Mouse (Mus musculus) cerebellum, adult 8-10 months (tissue): ENCODE measurements at regions not wholly inside any gene's neighbourhood (a gene's known extent, or its start where the extent isn't known, plus 50 kb on each side); places are given as distances from the start of the nearest gene placed in this dataset.

Experiments
- DNase-seq: peaks from one replicate; pipeline ENCODE4 v3.0.0; 2022

DNA sequence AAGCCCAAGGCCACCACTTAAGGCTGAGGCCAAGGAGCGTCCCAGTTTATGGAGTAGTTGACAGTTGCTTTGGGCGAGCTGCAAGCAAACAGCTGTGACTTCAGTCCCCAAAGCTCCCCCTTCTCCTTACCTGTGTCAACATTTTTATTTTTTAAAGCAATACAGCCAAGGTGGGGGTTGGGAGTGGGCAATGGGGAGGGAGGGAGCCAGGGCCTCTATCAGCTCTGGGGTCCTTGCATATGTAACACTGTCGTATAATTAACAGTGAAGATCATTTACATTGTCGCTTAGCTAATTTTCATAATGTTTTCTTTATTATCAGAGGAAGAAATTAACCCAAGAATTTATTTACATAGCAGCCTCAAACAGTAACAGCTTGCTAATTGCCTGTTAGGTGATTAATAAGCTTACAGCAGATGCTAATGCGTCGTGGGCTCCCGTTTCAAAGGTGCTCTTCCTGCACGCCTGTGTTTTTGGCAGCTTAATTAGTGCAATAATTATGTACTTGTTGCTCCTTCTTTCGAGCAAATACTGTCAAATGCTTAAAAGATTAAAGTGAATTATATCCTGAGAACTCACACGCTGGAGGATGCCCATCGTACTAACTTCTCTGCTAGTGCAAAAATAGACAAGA lies 227.4 kb upstream of the Tle3 start:
- no peak for DNase-seq

DNA sequence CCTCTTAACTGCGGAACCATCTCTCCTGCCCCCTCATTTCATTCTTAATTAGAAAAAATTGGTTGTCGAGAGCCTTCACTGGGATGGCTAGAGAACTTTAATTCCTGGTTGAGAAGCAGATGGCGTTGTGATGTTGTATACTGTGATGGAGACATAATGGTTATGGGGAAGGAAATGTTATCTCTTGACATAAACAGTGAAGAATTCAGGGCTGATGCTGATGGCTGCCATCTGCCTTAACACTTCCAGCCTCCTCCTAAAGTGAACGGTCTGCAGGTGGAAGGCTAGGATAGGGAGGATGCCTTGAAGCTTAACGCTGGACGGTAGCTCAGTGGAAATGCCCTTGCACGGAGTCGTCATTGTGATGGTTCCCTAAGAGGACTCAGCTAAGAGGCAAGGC lies 226.4 kb upstream of the Tle3 start:
- DNase-seq: no peak

DNA sequence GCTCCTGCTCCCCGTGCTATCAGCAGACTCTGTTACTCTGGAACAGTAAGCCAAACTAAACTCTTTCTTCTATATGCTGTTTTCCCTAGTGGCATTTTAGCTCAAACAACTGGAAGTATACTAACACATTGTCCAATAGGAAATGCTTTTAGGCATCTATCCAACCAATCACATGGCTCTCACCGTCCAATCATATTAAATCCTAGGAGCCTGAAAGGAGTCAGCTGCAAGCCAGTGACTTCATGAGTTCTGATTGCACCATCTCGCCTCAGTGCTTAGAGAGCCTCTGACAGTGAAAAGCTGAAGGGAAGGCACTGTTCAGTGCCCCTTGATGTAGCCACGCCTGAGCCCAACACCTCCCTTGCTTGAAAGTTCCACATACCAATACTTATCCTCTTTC lies 221.0 kb upstream of the Tle3 start:
- DNase-seq: no peak

DNA sequence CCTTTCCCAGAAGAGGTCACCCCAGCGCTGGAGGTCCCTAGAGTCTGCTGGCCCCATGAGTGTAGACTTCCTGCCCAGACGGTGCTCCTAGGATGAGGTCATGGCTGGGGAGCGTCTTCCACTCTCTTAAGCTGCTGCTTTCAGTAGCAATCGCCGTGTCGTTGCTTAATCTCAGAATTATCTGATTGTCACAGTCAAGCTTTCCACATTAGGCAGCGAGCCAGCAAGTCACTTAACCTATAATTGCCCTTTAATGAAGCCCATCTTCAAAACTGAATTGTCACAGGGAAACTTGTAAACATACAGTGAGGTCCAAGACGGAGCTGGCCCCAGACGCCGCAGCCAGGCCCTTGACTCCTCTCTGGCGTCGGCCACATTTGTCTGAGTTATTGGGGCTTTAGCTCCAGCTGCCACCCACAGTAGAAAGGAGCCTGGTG lies 220.2 kb upstream of the Tle3 start:
- no peak for DNase-seq

DNA sequence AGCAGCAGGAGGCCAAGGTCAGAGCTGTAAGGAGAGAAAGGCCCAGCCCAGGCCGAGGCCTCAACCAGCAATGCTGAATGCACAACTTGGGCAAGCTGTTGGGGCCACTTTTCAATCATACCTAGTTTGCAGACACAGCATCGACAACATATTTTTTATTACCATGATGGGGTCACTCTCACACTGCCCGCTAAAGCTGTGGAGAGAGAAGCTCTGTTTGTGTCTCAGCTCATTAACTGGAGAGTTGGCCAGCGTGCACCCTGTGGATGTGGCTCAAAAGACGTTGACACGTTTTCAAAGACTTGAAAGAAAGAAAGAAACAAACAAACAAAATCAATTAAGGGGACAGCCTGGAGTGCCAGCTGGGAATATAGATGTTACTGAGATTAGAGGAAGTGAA lies 217.4 kb upstream of the Tle3 start:
- DNase-seq: no peak

DNA sequence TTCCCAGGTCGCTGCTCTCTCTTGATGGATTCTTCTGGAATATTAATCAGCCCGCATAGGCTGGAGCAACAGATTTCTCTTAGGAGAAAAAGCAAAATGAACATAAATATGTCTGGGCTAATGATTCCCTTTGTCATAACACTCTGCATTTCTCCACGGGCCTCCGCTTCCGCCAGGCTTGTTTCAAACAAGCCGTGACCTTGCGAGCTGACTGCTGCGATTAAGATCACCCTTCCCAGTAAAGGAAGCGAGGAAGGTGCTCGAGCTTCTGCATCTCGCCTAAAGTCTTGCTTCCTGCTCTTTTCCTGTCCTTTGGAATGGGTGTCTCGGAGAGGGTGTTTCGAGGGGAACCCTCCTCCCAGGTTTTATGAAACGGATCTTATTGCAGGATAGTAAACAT lies 216.3 kb upstream of the Tle3 start:
- no peak for DNase-seq

DNA sequence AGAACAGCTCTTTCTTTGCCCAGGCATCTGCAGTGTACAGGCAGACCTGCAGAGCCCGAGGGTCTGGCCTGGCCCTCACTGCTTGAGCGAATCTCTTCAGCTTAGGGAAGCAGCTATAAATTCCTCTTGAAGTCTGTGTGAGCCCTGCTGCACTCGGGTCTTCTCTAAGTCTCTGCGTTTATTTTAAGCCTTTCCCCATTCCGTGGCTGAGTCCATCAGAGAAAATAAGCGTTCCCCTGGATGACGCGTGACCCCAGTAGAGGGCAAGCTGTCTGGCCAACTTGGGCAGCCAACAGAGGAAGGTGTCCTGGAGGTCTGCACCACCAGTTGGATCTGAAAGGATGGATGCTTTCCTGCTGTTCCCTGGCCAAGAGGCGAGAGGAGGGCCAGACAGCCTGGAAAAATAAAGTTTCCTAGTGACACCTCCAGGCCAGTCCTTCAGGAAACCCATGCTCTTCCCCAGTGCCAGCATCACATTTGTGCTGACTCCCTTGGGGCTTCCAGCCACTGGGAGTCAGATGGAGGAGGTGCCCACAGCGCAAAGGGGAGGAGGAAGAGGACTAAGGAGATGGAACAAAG lies 213.9 kb upstream of the Tle3 start:
- DNase-seq: no peak

DNA sequence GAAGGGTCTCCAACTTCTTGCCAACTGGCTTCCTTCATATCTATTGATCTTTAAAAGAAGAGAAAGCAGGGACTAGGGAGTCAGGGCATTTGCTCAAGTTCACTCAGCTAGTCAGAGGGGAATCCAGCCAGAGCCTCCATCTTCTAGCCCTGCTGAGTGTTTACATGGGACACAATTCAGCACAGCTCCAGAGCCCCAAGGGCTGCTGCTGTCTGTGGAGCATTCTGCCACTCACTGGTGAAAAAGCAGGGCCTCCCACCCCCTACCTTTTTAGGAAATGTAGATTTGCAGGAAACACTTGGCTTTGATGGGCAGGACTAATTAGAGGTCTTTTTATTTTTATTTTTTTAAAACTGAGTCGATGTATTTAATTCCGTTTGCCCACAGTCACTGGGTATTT lies 213.0 kb upstream of the Tle3 start:
- no peak for DNase-seq

DNA sequence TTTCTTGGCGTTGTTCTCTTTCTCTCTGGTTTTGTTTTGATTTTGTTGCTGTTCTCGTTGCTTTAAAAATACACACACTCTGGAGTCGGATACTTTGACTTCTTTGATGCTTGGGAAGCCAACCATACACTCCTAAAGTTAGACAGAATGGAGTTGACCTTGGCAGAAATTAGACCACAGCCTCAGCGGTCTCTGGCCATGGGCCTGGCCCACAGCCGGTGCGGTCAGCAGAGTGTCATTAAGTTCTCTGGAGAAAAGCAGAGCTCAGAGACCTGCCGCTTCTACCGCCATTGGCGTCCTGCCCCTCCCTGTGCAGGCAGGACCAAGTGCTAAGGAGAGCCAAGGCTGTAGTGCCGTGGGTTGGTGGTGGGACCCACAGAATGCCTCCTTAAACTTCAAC lies 212.6 kb upstream of the Tle3 start:
- no peak for DNase-seq

DNA sequence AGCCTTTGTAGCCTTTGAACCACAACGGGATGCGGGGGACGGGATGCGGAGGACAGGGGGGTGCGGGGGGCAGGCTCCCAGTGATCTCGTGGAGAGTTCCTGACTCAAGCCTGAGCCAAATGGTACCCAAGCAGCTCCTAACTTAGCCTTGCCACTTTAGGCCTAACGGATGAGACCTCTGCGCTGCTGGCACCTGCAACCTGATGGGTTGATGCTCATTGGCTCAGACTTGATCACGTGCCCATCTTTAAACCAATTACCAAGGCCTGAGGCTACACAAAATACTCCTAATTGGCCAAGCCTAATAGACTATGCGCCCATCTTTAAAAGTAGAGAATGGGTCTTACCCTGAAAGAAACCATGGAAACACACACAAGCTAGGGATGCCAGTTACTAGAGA lies 209.3 kb upstream of the Tle3 start:
- no peak for DNase-seq

DNA sequence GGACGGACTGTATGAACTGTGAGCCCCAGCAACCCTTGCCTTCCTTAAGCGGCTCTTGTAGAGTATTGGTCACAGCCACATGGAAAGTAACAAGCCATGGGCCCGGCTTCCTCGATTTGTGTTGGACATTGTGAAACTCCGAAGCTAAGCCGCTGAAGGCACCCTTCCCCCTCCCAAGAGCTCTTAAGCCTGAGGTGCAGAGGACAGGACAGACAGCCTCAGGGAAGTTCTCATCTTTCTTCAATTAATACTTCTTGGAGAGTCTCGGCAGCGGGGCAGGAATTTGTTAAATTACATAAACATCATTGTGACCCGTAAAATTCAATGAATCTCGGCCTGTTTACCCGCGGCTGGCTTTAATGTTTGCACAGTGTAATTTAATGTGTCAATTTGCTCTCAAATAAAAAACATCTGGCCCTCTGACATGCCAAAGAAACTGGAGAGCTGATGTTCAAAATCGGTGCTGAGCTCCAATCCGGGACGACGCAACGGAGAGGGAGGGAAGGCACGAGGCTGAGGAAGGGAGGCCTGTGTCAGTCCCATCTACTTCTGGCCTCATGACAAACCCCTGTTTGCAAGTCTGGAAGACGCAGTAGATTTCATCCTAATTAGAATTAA lies 208.4 kb upstream of the Tle3 start:
- no peak for DNase-seq

DNA sequence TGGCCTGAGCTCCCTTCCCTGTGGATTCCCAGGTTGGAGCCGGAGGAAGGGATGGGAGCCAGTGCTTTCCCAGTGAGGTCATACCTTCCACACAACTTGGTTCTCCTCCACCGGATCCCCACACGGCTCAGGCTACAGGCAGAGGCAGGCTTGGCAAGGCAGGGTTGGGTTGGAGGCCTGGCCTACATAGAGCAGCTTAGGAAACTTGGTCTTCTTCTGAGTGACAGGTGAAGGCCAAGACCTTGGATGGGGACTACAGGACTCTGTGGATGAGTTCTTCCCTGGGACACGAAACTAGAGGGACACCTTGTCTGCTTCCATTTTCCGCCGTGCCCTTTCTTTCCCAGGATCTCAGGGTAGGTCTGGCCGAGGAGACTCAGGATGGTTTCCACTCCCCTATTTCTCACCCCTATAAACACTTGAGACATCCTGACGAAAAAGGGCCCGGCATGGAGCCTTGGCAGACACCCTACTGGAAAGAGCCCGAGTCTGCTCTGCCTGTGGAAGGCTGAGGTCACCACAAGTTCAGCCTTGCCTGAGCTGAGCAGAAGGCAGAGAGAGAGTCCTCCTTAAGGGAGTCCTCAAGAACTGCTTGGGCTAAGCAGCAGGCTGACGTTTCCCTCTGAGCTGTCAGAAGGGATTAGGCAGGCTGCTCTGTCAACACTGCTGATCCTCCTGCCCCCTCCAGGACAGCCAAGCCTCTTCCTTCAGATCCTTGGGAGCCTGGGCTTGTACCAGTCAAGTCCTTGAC lies 207.5 kb upstream of the Tle3 start:
- no peak for DNase-seq

DNA sequence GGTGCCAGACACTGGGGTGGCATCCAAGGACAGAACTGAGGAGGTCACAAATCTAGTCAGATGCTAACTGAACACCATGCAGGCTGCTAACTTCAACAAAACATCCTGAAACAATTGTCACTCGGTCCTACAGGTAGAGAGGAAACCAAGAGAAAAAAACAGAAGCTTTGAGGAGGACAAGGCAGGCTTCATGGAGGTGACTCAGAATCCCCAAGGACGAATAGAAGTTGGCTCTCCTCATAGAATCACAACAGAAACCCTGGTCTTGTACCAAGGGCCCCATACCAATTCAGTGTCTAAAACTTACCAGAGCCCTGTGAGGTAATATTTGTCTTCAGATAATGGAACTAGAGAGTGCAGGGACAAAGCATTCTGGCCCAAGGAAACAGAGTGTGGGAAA lies 206.1 kb upstream of the Tle3 start:
- no peak for DNase-seq

DNA sequence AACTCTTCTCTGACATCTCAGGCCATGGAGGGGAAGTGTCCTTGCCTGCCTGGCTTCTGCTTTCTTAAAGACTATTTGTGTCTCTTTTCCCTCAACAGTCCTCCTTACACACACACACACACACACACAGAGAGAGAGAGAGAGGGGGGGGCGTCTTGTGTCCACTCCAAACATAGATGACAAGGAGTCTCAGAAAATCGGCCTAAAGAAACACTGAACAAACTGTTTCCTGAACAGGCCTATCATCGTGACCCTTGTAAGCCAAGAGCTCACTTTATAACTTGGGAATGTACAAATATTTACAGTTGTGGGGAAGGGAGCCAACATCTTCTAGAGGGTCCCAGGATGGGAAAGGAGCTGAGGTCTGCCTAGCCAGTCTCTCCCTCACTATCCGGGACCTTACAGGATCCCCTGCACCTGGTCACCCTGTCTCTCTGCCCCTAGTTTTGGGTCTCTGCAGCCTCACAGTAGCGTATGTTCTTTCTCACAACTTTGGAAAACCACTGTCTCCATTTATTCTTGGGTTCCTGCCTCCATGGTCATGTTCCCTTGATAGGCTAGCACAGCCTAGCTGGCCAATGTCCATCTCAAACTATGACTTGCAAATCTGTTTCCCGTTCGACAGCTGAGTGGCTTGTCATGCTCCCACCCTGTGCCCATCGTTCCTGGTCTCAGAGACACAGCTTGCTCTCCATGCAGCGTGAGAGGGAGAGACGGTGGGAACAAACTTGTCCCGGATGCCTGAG lies 204.9 kb upstream of the Tle3 start:
- DNase-seq: no peak

DNA sequence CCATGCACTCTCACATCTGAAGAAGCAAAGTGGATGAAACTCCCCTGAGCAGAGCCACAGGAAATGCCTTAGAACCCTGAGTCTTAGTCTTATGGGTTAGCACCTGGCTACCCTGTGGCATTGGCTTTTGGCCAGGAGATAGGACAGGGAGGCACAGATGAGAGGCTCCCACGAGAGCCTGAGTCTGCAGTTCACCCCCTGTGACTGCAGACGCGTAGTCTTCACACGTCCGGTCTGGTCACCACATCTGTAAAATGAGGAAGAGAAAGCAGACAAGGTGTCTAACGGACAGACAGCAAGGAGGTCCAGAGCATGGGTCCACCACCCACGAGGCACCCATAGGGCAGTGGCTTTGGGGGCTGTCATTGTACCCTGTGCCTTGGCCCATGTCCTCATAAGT lies 203.2 kb upstream of the Tle3 start:
- DNase-seq: no peak

DNA sequence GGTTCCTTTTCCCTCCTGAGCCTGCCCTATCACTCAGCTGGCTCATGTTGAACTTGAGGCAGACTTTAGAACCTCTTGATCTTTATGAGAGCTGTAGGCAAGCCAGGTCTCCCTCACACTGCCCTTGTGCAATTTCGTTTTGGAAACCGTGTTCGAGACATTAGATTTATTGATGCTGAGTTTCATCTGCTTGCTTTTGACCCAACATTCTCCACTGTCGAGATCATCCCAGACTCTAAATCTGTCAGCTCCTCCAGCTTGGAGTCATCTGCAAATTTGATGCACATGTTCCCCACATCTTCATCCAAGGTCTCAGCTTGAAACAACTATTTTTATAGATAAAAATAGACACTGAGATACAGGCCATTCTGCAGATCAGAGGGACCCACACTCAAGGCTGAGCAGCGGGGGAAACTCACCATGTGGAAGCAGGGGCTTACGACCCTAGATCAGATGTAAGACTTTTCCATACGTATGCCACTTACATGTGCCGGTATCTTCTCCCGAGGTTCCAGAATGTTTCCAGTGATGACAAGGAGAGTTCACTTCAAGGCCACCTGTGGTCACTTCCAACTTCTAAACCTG lies 202.6 kb upstream of the Tle3 start:
- DNase-seq: no peak

DNA sequence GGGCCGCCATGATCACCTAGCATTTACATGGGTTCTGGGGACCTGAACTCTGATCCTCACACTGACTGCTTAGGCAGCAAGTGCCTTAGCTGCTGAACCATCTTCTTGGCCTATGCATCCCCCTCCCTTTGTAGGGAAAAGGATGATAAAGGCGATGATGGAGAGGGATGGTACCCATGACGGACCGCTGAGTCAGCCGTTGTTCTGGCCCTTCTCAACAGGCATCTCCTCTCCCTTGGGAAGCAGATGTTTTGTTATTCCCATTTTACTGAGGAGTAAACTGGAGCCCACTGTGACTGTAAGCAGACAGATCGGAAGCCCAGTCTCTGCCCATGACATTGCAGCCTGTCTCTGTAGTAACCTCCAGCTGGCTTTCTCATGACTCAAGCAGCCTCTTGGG lies 201.2 kb upstream of the Tle3 start:
- DNase-seq: no peak

DNA sequence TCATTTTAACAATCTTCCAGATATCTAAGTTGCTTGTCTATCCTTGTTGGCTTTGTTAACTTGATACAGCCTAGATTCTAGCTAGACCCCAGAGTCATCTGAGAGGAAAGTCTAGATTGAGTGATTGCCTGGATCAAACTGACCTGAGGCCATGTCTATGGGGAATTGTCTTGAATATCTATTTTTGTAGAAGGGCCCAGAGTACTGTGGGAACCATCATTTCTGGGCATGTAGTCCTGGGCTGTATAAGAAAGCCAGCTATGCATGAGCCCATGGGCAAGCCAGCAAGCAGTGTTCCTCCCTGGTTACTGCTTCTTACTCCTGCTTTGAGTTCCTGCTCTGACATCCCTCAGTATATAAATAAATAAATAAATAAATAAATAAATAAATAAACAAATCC lies 199.7 kb upstream of the Tle3 start:
- no peak for DNase-seq

DNA sequence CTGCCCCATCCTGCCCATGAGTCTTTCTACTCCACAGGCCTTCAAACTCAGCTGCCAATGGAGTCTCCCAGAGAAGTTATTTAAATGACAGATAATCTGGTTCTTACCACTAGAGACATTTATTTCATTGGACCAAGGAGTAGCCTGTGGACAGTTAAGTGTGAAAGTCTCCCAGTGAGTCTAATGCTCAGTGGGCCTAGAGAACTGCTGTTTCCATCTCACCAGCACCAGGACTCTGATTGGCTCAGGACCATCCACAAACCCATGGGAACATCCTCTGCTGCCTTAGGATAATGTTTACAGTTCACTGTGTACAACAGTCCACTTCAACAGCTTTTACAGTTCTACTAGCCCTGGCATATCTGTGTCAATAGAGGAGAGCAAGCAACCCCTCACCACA lies 198.6 kb upstream of the Tle3 start:
- no peak for DNase-seq

DNA sequence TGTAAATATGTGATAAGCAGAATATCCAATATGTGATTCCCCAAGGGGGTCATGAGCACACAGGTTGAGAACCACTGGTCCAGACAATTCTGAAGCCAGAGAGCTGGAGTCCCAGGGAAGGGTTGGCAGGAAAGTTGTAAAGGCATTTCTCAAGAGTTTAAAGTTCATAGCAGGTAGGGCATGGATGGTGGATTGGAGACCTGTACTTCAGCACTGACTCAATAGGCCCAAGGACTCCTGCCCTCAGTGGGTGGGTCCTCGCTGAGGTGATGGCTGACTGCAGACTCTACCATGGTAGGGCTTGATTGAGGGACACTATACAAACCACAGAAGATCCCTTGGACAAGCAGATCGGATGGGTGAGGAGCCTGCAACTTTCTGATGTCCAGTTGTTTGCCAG lies 196.8 kb upstream of the Tle3 start:
- DNase-seq: no peak

DNA sequence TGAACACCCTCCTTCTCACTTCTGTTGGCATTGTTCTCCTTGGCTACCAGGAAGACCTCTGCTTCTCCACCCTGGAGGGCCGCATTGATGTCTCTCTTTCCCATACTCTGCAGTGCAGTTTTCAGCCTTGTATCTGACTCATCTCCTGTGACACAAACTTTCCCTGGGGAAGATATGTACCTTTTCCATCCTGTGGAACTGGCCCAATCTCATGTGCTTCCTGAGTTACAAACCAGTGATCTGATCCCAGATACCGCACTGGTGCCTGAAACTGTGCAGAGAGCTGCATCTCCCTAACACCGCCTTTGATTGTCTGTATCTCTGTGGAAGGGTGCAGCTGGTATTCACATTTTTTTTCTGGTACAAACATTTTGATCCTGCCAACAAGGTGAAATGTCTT lies 195.3 kb upstream of the Tle3 start:
- no peak for DNase-seq

DNA sequence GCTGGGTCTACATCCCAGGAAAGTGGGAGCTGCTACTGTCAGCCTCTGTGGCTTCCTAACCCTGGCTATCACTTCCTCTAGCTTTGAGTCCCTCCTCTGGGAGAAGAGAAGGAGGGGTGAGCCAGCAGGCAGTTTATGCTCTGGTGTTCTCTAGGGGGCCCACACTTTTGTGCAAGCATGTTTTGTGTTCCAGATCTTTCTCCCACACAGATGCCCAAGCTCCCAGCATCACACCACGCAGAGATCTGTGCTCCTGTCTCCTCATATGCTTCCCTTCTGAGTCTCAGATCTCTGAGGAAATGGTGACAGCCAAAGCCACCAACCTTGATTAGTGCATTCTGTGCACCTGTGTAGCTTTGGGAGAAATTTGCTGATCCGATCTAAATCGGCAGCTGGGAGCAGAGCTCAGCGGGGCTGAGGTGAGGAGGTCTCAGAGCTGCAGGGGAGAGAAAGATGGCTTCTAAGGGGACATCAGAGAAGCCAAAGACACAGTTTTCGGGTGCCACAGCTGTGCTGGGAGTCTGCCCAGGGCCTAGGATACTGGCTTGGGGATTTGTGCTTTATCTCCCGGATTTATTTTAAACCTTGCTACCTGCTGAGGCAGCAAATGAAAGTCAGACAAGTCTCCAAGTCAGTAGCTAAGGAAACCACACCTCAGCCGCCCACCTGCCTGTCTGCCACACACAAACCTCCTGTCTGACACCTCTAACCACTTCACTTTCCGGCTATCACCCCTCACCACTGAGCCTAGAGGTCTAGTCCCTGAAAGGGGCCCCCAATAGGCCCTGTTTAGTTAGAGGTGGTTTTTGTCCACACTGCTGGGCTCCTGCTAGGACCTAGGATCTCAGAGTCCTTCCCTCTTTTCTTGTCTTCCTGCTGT lies 185.4 kb upstream of the Tle3 start:
- no peak for DNase-seq
